Mouse (Mus musculus): ENCODE measurements around the gene Gm572. TPM values are rescaled to one million over a fixed set of nuclear protein-coding genes. Genes with fewer than 3 reads are reported as not detected.

Gm572 gene
- polyA plus RNA-seq, 1 experiment from 2014 or later = not detected

DNA sequence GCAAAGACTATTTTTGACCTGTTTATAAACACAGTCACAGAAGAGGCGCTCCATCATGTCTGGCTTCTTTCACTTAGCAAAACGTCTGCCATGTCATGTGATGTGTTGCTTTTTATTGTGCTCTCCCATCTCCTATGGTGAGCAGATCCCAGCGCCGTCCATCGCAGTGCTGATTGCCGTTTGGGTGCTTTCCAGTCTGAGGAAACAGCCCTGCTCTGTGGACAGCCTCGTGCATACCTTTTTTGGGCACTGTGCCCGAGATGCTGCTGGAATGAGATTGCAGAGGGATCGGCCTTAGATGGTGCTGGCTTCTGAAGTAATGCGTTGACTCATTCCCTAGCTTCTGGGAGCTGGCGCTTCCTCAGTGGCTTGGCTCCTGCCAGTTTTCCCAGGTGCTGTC lies 3.5 kb downstream of the Gm572 start:
- peak; percentile 17; the same call in 1 of the 2 replicates for ATAC-seq (ENCODE audit: insufficient number of reproducible peaks, low FRiP score, low TSS enrichment, low read depth)
- Histone ChIP-seq H3K9me3 (replicated peaks) (no peaks in the 10 kb centered on the region), H3K4me3 (replicated peaks) (no peak overlapping the region), H3K4me2 (replicated peaks) (no peak overlapping the region), H3K36me3 (no peaks in the 10 kb centered on the region), H3K27me3 (no peaks in the 10 kb centered on the region), H3K4me1 (peaks cover 4% of the 10 kb centered on the region), H3K27ac (replicated peaks) (no peak overlapping the region), H3K9ac (no peak overlapping the region)
- 56% methylated on average over 11 of the region's 11 CpGs for WGBS

DNA sequence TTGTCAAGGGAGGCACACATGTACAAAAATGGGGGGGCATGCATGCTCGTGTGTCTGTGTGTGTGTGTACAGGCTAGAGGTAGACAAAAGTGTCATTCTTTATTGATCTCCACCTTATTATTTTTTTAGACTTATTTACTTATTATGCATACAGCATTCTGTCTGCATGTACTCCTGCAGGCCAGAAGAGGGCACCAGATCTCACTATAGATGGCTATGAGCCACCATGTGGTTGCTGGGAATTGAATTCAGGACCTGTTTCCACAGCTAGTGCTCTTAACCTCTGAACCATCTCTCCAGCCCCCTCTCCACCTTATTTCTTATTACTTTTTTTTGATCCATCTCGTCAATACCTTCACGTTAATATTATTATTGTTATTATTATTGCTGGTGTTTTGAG lies 6.2 kb downstream of the Gm572 start:
- Histone ChIP-seq H3K36me3 (no peaks in the 10 kb centered on the region), H3K27me3 (no peaks in the 10 kb centered on the region), H3K27ac (replicated peaks) (no peak overlapping the region), H3K9ac (no peak overlapping the region), H3K4me3 (replicated peaks) (no peak overlapping the region), H3K9me3 (replicated peaks) (no peaks in the 10 kb centered on the region), H3K4me1 (no peaks in the 10 kb centered on the region), H3K4me2 (replicated peaks) (no peak overlapping the region)
- 62% methylated on average over 3 of the region's 3 CpGs for WGBS
- ATAC-seq (ENCODE audit: insufficient number of reproducible peaks, low FRiP score, low TSS enrichment, low read depth) = no peak

- Histone ChIP-seq H3K36me3 (no peaks in the 10 kb centered on the region), H3K4me2 (replicated peaks) (no peak overlapping the region), H3K27me3 (no peaks in the 10 kb centered on the region), H3K4me3 (replicated peaks) (no peak overlapping the region), H3K9me3 (replicated peaks) (no peaks in the 10 kb centered on the region), H3K4me1 (no peaks in the 10 kb centered on the region), H3K27ac (replicated peaks) (no peak overlapping the region), H3K9ac (no peak overlapping the region)
- ATAC-seq (ENCODE audit: insufficient number of reproducible peaks, low FRiP score, low TSS enrichment, low read depth) = no peak
- 75% methylated on average over 9 of the region's 9 CpGs for WGBS
Measured at GRCm38 (mm10) chr4:148651045-148651444, 7.9 kb downstream of the Gm572 start.

DNA sequence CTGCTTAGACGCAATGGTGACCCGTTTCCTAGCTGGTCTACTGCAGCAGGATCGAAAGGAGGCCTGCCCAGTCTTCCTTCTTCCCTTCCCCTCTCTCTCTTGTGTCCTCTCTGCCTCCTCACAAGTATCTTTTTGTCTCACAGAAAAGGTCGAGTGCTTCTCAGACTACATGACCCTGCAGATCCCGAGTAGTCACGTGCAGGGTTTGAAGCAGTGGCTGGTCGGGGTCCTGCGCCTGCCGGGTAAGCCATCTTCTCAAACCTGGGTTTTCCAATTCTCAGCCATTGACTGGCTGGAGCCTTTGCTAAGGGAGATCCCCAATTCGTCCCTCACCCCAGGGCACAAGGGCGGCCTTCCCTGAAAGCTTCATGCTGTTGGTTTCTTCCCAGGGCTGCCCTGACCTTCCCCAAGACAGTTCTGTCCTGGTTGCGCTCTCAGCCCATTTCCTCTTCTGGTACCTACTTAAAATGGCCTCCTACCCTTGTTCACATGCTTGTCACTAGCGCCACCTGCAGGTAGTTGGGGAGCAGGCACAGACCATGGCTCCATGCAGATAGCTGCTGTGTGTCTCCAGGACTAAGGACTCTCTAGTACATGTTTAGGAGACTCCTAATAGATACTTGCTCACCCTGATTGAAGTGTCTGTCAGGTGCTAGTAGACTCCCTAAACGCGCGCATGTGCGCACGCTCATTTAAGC lies 11.7 kb downstream of the Gm572 start:
- Histone ChIP-seq H3K9me3 (replicated peaks) (no peaks in the 10 kb centered on the region), H3K4me1 (no peaks in the 10 kb centered on the region), H3K27me3 (no peaks in the 10 kb centered on the region; the same call in 1 of the 2 replicates), H3K4me2 (replicated peaks) (no peak overlapping the region), H3K9ac (no peak overlapping the region), H3K4me3 (replicated peaks) (no peak overlapping the region), H3K27ac (replicated peaks) (no peak overlapping the region), H3K36me3 (no peaks in the 10 kb centered on the region)
- ATAC-seq (ENCODE audit: insufficient number of reproducible peaks, low FRiP score, low TSS enrichment, low read depth) = no peak
- WGBS = 83% methylated on average over 18 of the region's 18 CpGs

DNA sequence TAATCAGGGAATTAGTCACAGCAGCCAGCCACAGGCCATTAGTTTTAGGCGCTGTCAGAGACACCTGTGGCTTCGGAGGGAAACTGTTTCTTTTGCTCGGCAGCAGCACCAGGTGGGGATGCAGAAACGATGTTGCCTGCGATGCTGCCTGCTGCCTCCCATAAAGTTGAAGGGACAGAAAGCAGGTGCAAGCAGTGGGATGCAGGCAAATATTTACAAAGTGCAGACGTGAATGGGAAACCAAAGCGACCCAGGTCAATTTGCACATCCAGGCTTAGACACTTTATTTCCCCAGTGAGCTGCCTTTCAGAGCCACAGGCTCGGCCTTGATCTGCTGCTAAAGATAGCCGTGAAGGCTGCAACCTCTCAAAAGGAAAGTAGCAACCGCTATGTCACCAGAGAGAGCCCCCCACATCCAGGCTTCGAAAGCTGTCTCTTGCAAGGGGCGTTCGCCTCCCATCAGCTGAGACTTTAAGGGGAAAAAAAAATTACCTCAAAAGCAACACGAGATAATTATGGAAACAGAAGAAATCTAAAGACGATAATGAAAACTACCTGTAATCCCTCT lies 13.7 kb downstream of the Gm572 start:
- no peaks in the 10 kb centered on the region for H3K9me3 ChIP-seq (replicated peaks)
- WGBS = 43% methylated on average over 15 of the region's 15 CpGs
- no peak overlapping the region for H3K4me3 ChIP-seq (replicated peaks)
- H3K27me3 ChIP-seq = no peaks in the 10 kb centered on the region; the same call in 1 of the 2 replicates
- no peak overlapping the region for H3K9ac ChIP-seq
- no peak overlapping the region for H3K4me2 ChIP-seq (replicated peaks)
- ATAC-seq (ENCODE audit: insufficient number of reproducible peaks, low FRiP score, low TSS enrichment, low read depth) = no peak
- no peak overlapping the region for H3K27ac ChIP-seq (replicated peaks)
- peaks cover 1% of the 10 kb centered on the region; the same call in 1 of the 2 replicates for H3K4me1 ChIP-seq
- no peaks in the 10 kb centered on the region for H3K36me3 ChIP-seq

GRCm38 (mm10) chr4:148657776-148658175 lies 14.7 kb downstream of the Gm572 start:
- H3K4me3 ChIP-seq (replicated peaks) = no peak overlapping the region
- no peak overlapping the region for H3K27ac ChIP-seq (replicated peaks)
- H3K27me3 ChIP-seq = peaks cover 6% of the 10 kb centered on the region; the same call in 1 of the 2 replicates
- no peak for ATAC-seq (ENCODE audit: insufficient number of reproducible peaks, low FRiP score, low TSS enrichment, low read depth)
- H3K9me3 ChIP-seq (replicated peaks) = no peaks in the 10 kb centered on the region
- no peaks in the 10 kb centered on the region for H3K36me3 ChIP-seq
- no peak overlapping the region for H3K9ac ChIP-seq
- 86% methylated on average over 13 of the region's 13 CpGs for WGBS
- peaks cover 11% of the 10 kb centered on the region for H3K4me1 ChIP-seq
- H3K4me2 ChIP-seq (replicated peaks) = no peak overlapping the region

DNA sequence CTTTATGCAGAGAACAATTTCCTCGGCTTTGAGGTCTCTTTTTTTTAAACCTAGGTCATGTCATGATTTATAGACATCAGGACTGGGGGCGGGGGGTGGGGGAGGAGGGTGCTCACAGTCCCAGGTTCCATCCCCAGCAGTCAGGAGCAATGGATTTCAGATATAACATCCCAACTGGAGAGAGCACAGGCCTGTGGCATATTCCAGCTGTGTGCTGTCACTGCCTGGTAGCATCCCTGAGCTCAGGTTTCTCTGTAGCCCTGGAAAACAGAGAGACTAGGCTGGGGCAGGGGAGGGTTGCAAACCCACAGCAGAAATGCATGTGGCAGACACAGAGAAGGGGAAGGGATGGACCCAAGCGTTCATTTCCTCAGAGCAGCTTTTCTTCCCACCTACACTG lies 17.1 kb downstream of the Gm572 start:
- no peak for ATAC-seq (ENCODE audit: insufficient number of reproducible peaks, low FRiP score, low TSS enrichment, low read depth)
- Histone ChIP-seq H3K27ac (replicated peaks) (no peak overlapping the region), H3K4me2 (replicated peaks) (no peak overlapping the region), H3K27me3 (peaks cover 16% of the 10 kb centered on the region), H3K4me3 (replicated peaks) (no peak overlapping the region), H3K36me3 (no peaks in the 10 kb centered on the region), H3K4me1 (peaks cover 12% of the 10 kb centered on the region), H3K9me3 (replicated peaks) (no peaks in the 10 kb centered on the region), H3K9ac (no peak overlapping the region)
- 49% methylated on average over 3 of the region's 3 CpGs for WGBS

- H3K27ac ChIP-seq (replicated peaks) = no peak overlapping the region
- H3K4me1 ChIP-seq = peaks cover 12% of the 10 kb centered on the region
- no peaks in the 10 kb centered on the region for H3K36me3 ChIP-seq
- H3K4me3 ChIP-seq (replicated peaks) = no peak overlapping the region; the same call in 1 of the 2 replicates
- peaks cover 16% of the 10 kb centered on the region for H3K27me3 ChIP-seq
- no peak for ATAC-seq (ENCODE audit: insufficient number of reproducible peaks, low FRiP score, low TSS enrichment, low read depth)
- no peak overlapping the region for H3K9ac ChIP-seq
- WGBS = 22% methylated on average over 21 of the region's 21 CpGs
- peak overlapping the region; percentile 38 for H3K4me2 ChIP-seq (replicated peaks)
- no peaks in the 10 kb centered on the region for H3K9me3 ChIP-seq (replicated peaks)
Measured at GRCm38 (mm10) chr4:148662168-148662965, 19.2 kb downstream of the Gm572 start.

DNA sequence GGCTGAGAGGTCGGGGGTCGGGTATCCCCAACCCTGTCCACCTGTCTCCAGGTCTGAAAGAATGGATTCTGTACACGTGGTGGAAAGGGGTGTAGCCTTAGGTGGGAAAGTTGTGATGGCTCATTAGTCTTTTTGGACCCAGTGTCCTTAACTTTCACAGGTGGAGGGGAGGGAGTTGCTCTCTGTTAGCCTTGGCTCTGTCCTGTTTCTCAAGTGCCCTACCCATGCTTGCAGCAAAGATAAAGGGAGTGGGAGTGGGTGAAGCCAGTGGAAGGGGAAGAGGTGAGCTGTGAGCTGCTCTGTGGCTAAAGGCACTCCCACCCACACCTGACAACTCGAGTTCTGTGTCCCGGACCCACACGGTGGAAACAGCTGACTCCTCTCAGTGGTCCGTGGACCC lies 20.2 kb downstream of the Gm572 start:
- H3K4me1 ChIP-seq = peaks cover 12% of the 10 kb centered on the region
- peaks cover 16% of the 10 kb centered on the region for H3K27me3 ChIP-seq
- no peaks in the 10 kb centered on the region for H3K9me3 ChIP-seq (replicated peaks)
- ATAC-seq (ENCODE audit: insufficient number of reproducible peaks, low FRiP score, low TSS enrichment, low read depth) = no peak
- no peak overlapping the region for H3K9ac ChIP-seq
- H3K4me2 ChIP-seq (replicated peaks) = no peak overlapping the region
- WGBS = 67% methylated on average over 7 of the region's 7 CpGs
- no peak overlapping the region for H3K27ac ChIP-seq (replicated peaks)
- H3K36me3 ChIP-seq = no peaks in the 10 kb centered on the region
- H3K4me3 ChIP-seq (replicated peaks) = no peak overlapping the region

DNA sequence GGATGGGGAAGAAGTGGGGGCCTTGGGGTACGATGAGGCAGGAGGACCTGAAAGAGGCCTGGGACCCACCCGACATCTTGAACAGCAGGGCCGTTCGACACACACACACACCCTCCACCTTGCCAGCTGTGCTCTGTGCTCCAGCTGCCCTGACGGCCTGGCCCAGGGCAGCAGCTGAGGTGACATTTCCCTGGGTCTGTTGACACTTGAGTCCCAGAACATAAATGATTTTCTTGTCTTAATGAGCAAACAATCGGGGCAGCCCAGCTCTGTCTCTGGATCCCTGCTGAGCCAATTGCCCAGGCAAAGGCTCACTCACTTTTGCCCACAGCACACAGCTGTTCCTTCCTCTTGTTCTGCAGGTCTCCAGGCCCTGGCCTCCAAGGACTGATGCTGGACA lies 20.9 kb downstream of the Gm572 start:
- 62% methylated on average over 6 of the region's 6 CpGs for WGBS
- no peaks in the 10 kb centered on the region for H3K36me3 ChIP-seq
- H3K4me2 ChIP-seq (replicated peaks) = no peak overlapping the region
- no peak for ATAC-seq (ENCODE audit: insufficient number of reproducible peaks, low FRiP score, low TSS enrichment, low read depth)
- peaks cover 12% of the 10 kb centered on the region for H3K4me1 ChIP-seq
- peaks cover 16% of the 10 kb centered on the region for H3K27me3 ChIP-seq
- H3K9ac ChIP-seq = no peak overlapping the region
- H3K27ac ChIP-seq (replicated peaks) = no peak overlapping the region
- no peaks in the 10 kb centered on the region for H3K9me3 ChIP-seq (replicated peaks)
- H3K4me3 ChIP-seq (replicated peaks) = no peak overlapping the region

GRCm38 (mm10) chr4:148667006-148667755 lies 24.1 kb downstream of the Gm572 start:
- peaks cover 12% of the 10 kb centered on the region for H3K4me1 ChIP-seq
- no peak overlapping the region for H3K27ac ChIP-seq (replicated peaks)
- no peaks in the 10 kb centered on the region for H3K9me3 ChIP-seq (replicated peaks)
- H3K9ac ChIP-seq = no peak overlapping the region
- ATAC-seq (ENCODE audit: insufficient number of reproducible peaks, low FRiP score, low TSS enrichment, low read depth) = no peak
- no peak overlapping the region for H3K4me2 ChIP-seq (replicated peaks)
- WGBS = 77% methylated on average over 15 of the region's 15 CpGs
- H3K4me3 ChIP-seq (replicated peaks) = no peak overlapping the region
- peaks cover 16% of the 10 kb centered on the region for H3K27me3 ChIP-seq
- H3K36me3 ChIP-seq = no peaks in the 10 kb centered on the region
